Mouse (Mus musculus) C2C12 (cell line): Measurements from ENCODE around the gene Ppp1r12b.

Source experiments
- CEBPB ChIP-seq: IDR thresholded peaks from one replicate; pipeline ENCODE4 v1.6.1; 2011; ENCODE audit warnings: low read depth, mild to moderate bottlenecking, control low read depth, moderate library complexity
- CTCF ChIP-seq: IDR thresholded peaks from one replicate; pipeline ENCODE4 v1.5.1; 2011; ENCODE audit not compliant: control insufficient read depth, insufficient read depth, insufficient read length
- USF1 ChIP-seq: IDR thresholded peaks from one replicate; pipeline ENCODE4 v1.6.1; 2011; ENCODE audit warnings: low read depth, mild to moderate bottlenecking, control low read depth, moderate library complexity

GRCm38 (mm10) chr1:134987962-134988341 lies 32.2 kb upstream of the Ppp1r12b start:
- no peak for TF ChIP-seq CTCF
- no peak for TF ChIP-seq USF1
- no peak for TF ChIP-seq CEBPB
